Mouse (Mus musculus) bone marrow, adult 2 months (tissue): ENCODE measurements around the gene Exosc5.

Experiments
- CTCF ChIP-seq: fragments of 200-500 bp; IDR thresholded peaks from 2 replicates; pipeline ENCODE4 v1.5.1; 2011; ENCODE audit warnings: low read length, control low read depth; ENCODE audit not compliant: control insufficient read depth, insufficient read depth
- POLR2A ChIP-seq: fragments of 200-500 bp; IDR thresholded peaks from 2 replicates; pipeline ENCODE4 v1.6.1; 2011; ENCODE audit warnings: low read depth, mild to moderate bottlenecking, control low read depth, low read length, borderline replicate concordance; ENCODE audit not compliant: control insufficient read depth

DNA sequence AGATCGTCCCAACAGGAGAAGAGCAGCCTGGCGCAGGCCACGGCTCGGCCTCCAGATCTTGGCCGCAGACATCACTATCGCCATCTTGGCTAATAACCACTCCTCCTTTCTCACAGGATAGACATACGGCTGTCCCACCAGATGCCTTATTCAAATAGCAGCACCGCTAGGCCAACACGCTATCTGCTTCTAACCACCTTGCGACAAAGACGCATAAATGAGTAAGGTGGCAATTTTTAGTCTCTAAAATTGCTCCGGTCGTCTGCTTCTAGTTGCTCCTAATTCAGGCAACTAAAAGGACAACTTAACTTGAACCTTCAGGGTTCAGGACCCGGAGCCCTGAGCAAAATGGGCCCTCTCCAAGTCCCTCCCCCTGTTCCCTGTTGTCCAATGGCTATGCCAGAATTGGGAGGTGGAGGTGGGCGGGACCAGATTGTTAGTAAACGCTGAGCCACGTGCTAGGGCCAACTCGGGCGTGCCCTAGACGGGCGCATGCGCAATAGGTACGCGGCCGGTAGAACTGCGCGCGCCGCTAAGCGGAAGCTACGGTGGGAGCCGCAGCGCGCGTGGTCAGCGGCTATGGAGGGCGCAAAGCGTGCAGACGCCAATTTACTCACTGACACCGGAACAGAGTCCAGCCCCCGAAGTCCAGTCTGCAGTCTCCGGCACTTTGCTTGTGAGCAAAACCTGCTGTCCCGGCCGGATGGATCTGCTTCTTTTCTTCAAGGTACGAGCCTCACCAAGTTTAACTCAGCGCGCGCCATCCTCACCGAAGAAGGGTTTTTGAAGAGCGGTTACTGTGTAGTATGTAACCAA is at the start of gene Exosc5, which contains the start of gene Bckdha:
- TF ChIP-seq CTCF (no peak), POLR2A (peak; percentile 73; the same call in 1 of the 2 replicates)
